Mouse (Mus musculus): Measurements from ENCODE around the gene Kcnmb2.

Gene Kcnmb2

GRCm38 (mm10) chr3:32011566-32011965 is 109.3 kb downstream of the Kcnmb2 start:
- no peak for ATAC-seq (ENCODE audit: insufficient number of reproducible peaks, low FRiP score, low TSS enrichment)

- ATAC-seq (ENCODE audit: insufficient number of reproducible peaks, low FRiP score, low TSS enrichment) = peak; percentile 70
These were observed 110.1 kb downstream of the Kcnmb2 start for GRCm38 (mm10) chr3:32012205-32012931.

GRCm38 (mm10) chr3:32020981-32021380 is 118.7 kb downstream of the Kcnmb2 start:
- no peak for ATAC-seq (ENCODE audit: insufficient number of reproducible peaks, low FRiP score, low TSS enrichment)

GRCm38 (mm10) chr3:32029375-32030050 is 127.2 kb downstream of the Kcnmb2 start:
- no peak for ATAC-seq (ENCODE audit: insufficient number of reproducible peaks, low FRiP score, low TSS enrichment)

- ATAC-seq (ENCODE audit: insufficient number of reproducible peaks, low FRiP score, low TSS enrichment) = peak; percentile 66; the same call in 1 of the 2 replicates
These were observed 130.1 kb downstream of the Kcnmb2 start for GRCm38 (mm10) chr3:32032381-32032780.

GRCm38 (mm10) chr3:32043814-32044213 is 141.5 kb downstream of the Kcnmb2 start:
- peak; percentile 79 for ATAC-seq (ENCODE audit: insufficient number of reproducible peaks, low FRiP score, low TSS enrichment)

GRCm38 (mm10) chr3:32048777-32049176 is 146.5 kb downstream of the Kcnmb2 start:
- ATAC-seq (ENCODE audit: insufficient number of reproducible peaks, low FRiP score, low TSS enrichment) = no peak

GRCm38 (mm10) chr3:32052596-32052995 is 150.3 kb downstream of the Kcnmb2 start:
- peak; percentile 46; the same call in 1 of the 2 replicates for ATAC-seq (ENCODE audit: insufficient number of reproducible peaks, low FRiP score, low TSS enrichment)

GRCm38 (mm10) chr3:32053610-32054241 is 151.4 kb downstream of the Kcnmb2 start:
- no peak for ATAC-seq (ENCODE audit: insufficient number of reproducible peaks, low FRiP score, low TSS enrichment)

GRCm38 (mm10) chr3:32059888-32060656 is 157.8 kb downstream of the Kcnmb2 start:
- no peak for ATAC-seq (ENCODE audit: insufficient number of reproducible peaks, low FRiP score, low TSS enrichment)

GRCm38 (mm10) chr3:32062685-32063084 is 160.4 kb downstream of the Kcnmb2 start:
- no peak for ATAC-seq (ENCODE audit: insufficient number of reproducible peaks, low FRiP score, low TSS enrichment)

GRCm38 (mm10) chr3:32063312-32063711 is 161.0 kb downstream of the Kcnmb2 start:
- no peak for ATAC-seq (ENCODE audit: insufficient number of reproducible peaks, low FRiP score, low TSS enrichment)

GRCm38 (mm10) chr3:32067004-32067935 is 165.0 kb downstream of the Kcnmb2 start:
- no peak for ATAC-seq (ENCODE audit: insufficient number of reproducible peaks, low FRiP score, low TSS enrichment)

GRCm38 (mm10) chr3:32073881-32074280 is 171.6 kb downstream of the Kcnmb2 start:
- no peak for ATAC-seq (ENCODE audit: insufficient number of reproducible peaks, low FRiP score, low TSS enrichment)

GRCm38 (mm10) chr3:32088762-32089161 is 186.5 kb downstream of the Kcnmb2 start:
- ATAC-seq (ENCODE audit: insufficient number of reproducible peaks, low FRiP score, low TSS enrichment) = no peak

- no peak for ATAC-seq (ENCODE audit: insufficient number of reproducible peaks, low FRiP score, low TSS enrichment)
These were observed 199.1 kb downstream of the Kcnmb2 start for GRCm38 (mm10) chr3:32101391-32101790.

- 0 out of 2 replicates have a peak, but pooled peaks have one; percentile 12 for ATAC-seq (ENCODE audit: insufficient number of reproducible peaks, low FRiP score, low TSS enrichment)
These were observed 217.5 kb downstream of the Kcnmb2 start for GRCm38 (mm10) chr3:32119851-32120250.

GRCm38 (mm10) chr3:32121731-32122130 is 219.4 kb downstream of the Kcnmb2 start:
- ATAC-seq (ENCODE audit: insufficient number of reproducible peaks, low FRiP score, low TSS enrichment) = no peak

- no peak for ATAC-seq (ENCODE audit: insufficient number of reproducible peaks, low FRiP score, low TSS enrichment)
These were observed 223.1 kb downstream of the Kcnmb2 start for GRCm38 (mm10) chr3:32125431-32125830.
